Mouse (Mus musculus) forebrain, embryonic 16.5 days (tissue): ENCODE measurements around the gene Nprl3. TPM values are rescaled to one million over a fixed set of nuclear protein-coding genes. Genes with fewer than 3 reads are reported as not detected.

Experiments
- polyA plus RNA-seq: library from polyadenylated mRNA; unstranded; fragments of >200 nt; fragmentation: Nextera tagmentation; extraction: Ambion mirVana; gene quantifications from 2 replicates; pipeline ENCODE4 v1.2.1, GENCODE M21; 2015

Gene Nprl3
- polyA plus RNA-seq, 1 experiment from 2014 or later, result 56.7 TPM

Other genes with a start within 250 kb of the Nprl3 start
- gene Il9r, start 67.4 kb downstream of the Nprl3 start, polyA plus RNA-seq, result not detected in 2 replicates
- gene Snrnp25, start 62.3 kb downstream of the Nprl3 start, polyA plus RNA-seq, result 45.0 and 45.6 TPM in 2 replicates
- gene Rhbdf1, start 45.4 kb downstream of the Nprl3 start, polyA plus RNA-seq, result 21.1 and 23.3 TPM in 2 replicates
- gene Mpg, start 41.2 kb downstream of the Nprl3 start, polyA plus RNA-seq, result 36.7 and 38.1 TPM in 2 replicates
- gene Hba-x, start 8.7 kb upstream of the Nprl3 start, polyA plus RNA-seq, result 9.4 and 11.3 TPM in 2 replicates
- 2,173 and 2,648 TPM in 2 replicates for gene Hba-a1, start 15.8 kb upstream of the Nprl3 start, polyA plus RNA-seq
- gene Hbq1b, start 19.3 kb upstream of the Nprl3 start, polyA plus RNA-seq, result 3.3 and 4.1 TPM in 2 replicates
- 5,488 and 6,869 TPM in 2 replicates for gene Hba-a2, start 28.8 kb upstream of the Nprl3 start, polyA plus RNA-seq
- gene Hbq1a, start 32.4 kb upstream of the Nprl3 start, polyA plus RNA-seq, result 1.3 and 1.9 TPM in 2 replicates
- gene Sh3pxd2b, start 80.1 kb upstream of the Nprl3 start, polyA plus RNA-seq, result 16.2 and 22.4 TPM in 2 replicates
- 60.2 and 72.1 TPM in 2 replicates for gene Ubtd2, start 187.7 kb upstream of the Nprl3 start, polyA plus RNA-seq